Mouse (Mus musculus) cerebellum, adult 9-11 months (tissue): ENCODE measurements at regions not wholly inside any gene's neighbourhood (a gene's known extent, or its start where the extent isn't known, plus 50 kb on each side); places are given as distances from the start of the nearest gene placed in this dataset.

ENCODE experiments used
- DNase-seq: peaks from one replicate; pipeline ENCODE4 v3.0.0; 2022

DNA sequence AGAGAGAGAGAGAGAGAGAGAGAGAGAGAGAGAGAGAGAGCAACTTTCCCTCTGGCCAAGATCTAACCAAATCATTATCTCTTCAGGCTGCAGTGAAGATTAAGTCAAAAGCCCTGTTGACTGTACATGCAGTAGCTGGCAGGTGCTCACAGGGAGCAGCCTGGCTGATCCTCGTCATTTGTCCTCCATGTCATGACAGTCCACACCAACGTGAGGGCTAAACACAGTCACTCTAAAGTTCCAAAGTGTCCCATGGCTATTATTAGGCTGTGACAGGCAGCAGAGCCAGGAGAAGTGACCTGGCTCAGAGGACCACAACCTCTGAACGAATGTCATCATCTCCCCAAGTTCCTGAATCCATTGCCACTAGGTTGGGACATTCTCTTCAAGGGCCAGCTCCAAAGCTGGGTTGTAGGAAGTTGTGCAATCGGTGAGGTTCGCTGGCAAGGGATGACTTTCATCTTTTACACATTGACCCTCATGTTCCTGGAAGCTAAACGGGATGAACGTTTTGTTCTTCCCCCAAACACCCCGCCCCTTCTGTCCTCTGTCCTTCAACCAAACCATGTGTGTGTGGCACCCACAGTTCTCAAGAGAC lies 138.4 kb downstream of the Tomm20 start:
- no peak for DNase-seq

DNA sequence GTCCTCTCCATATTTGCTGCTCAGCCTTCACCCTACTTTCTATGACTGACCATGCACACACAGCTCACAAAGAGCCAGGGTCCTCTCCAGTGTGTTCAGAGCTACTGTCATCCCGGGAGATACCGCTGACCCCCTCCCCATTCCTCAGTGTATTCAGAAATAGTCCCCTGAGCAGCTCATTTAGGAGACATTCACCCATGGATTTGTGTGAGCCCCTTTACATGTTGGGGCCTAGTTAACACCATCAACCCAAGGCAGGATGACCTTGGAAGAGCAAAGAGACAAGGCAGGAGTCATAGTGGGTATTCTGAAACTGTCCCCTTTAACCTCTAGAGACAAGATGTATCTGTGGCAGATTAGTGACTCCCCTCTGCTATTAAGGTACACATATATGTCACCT lies 139.1 kb downstream of the Tomm20 start:
- DNase-seq, result no peak

DNA sequence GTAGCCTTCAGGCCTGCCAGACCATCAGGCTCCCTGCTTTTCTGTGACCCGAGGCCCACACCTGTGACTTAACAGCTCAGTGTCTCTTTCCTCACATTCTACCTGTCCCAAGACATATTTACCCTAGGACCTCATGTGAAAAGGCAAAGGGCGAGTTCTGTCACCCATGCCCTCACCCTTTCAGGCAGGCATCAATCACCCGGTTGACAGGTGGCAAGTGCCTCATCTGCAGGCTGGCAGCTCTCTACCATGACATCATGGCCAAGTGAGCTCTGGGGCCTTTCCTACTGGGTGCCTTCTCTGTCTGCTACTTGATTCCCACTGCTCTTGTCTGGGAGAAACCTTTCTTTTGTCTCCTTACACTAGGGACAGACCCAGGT lies 139.5 kb downstream of the Tomm20 start:
- no peak for DNase-seq

GRCm38 (mm10) chr8:126805365-126806180 lies 140.1 kb downstream of the Tomm20 start:
- no peak for DNase-seq

GRCm38 (mm10) chr8:126804115-126804514 lies 141.5 kb downstream of the Tomm20 start:
- DNase-seq, result no peak

- DNase-seq, result no peak
Observed at GRCm38 (mm10) chr8:126802641-126803040, 143.0 kb downstream of the Tomm20 start.

GRCm38 (mm10) chr8:126800976-126801375 lies 144.7 kb downstream of the Tomm20 start:
- DNase-seq, result no peak

- no peak for DNase-seq
Observed at GRCm38 (mm10) chr8:126797571-126798334, 147.9 kb downstream of the Tomm20 start.

- DNase-seq, result no peak
Observed at GRCm38 (mm10) chr8:126793657-126794056, 152.0 kb downstream of the Tomm20 start.

DNA sequence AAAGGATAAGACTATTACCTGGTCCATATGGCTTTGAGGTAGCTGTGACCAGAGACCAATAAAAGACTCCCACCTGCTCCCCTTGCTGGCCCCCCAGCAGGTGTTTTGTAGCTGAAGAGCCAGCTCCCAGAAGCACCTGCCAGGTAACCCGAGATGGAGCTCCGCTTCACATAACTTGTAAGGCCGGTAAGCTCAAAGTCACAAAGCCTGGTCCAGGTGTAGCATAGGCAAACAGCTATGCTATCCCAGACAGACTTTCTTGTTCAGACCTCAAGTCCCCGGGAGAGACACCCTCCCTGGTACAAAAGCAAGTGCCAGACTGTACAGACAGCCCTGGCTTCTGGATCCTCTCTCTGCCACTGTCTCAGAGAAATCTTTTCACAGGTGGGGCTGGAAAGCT lies 154.6 kb downstream of the Tomm20 start:
- DNase-seq, result no peak

- DNase-seq, result no peak
Observed at GRCm38 (mm10) chr8:126790214-126790613, 155.4 kb downstream of the Tomm20 start.

DNA sequence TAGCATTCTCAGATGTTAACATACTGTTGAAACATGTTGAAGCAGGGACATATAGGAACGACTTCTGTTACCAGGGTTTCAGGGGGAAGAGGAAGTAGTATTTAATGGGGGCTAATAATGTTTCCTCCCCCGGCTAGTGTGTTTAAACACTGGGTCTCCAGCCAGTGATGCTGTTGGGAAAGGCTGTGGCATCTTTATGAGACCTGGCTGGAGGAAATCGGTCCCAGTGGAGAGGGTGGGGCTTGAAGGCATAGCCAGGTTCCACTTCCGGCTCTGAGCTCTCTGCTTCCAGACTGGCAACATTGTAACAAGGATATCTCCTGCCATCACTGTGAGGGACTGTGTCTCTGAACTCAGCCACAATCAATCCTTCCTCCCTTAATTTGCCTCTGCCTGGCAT lies 156.6 kb downstream of the Tomm20 start:
- DNase-seq, result no peak

- no peak for DNase-seq
Observed at GRCm38 (mm10) chr8:126788669-126789068, 157.0 kb downstream of the Tomm20 start.

GRCm38 (mm10) chr8:126787398-126787797 lies 158.2 kb downstream of the Tomm20 start:
- DNase-seq, result no peak

- DNase-seq, result no peak
Observed at GRCm38 (mm10) chr8:126785211-126785610, 160.4 kb downstream of the Tomm20 start.

DNA sequence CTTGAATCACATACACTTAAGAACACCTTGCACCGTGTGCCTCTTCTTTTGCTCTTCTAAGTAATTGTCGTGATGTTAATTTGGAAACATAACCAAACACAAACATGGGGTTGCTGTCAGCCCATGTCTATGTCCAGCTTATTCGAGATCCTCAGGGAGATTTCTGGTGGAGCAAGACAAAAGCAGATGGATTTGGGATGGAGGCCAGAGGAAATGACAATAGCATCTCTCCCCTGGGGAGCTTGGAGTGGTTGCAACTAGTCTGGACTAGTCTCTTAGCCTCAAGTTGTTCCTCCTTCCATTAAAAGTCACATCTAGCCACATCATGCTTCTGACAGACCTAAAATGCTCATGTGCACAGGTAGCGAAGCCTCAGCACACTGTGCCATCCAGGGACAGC lies 161.0 kb downstream of the Tomm20 start:
- DNase-seq, result no peak

GRCm38 (mm10) chr8:126783703-126784440 lies 161.8 kb downstream of the Tomm20 start:
- DNase-seq, result no peak

DNA sequence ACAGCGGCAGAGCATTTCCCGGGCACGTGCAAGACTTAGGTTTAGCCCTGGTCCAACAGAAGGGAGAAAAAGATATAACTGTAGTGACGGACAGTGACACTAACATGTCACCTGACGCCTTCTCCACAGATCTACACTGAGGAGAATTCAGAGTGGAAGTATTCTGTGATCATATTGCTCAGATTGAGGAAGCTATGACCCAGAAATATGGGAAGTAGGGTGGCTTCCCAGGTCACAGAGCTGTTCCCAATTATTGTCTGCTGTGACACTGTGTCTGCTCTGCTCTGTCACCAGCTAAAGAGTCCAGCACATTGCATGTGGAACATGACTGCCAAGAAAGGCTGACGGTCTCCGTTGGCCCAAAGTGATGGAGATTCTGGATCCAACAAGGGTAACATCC lies 167.0 kb downstream of the Tomm20 start:
- no peak for DNase-seq

DNA sequence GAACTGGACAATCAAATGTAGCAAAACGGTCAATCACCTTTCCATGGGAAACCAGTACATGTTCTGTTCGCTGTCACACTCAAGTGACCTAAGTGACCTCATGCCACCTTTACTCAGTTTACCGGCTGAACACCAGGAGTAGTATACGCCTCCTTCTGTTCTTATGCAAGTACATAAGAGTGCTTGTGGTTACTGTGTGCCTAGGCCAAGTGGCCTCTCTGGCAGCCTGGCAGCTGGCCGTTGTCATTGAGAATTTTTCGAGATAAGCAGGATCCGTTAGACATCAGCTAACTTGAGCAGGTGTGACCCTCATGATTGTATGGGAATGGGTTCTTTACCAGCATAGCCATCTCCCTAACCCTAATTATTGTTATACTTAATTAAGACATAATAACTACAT lies 167.5 kb downstream of the Tomm20 start:
- no peak for DNase-seq

- no peak for DNase-seq
Observed at GRCm38 (mm10) chr8:126776605-126777469, 168.8 kb downstream of the Tomm20 start.

- no peak for DNase-seq
Observed at GRCm38 (mm10) chr8:126775334-126775733, 170.3 kb downstream of the Tomm20 start.

DNA sequence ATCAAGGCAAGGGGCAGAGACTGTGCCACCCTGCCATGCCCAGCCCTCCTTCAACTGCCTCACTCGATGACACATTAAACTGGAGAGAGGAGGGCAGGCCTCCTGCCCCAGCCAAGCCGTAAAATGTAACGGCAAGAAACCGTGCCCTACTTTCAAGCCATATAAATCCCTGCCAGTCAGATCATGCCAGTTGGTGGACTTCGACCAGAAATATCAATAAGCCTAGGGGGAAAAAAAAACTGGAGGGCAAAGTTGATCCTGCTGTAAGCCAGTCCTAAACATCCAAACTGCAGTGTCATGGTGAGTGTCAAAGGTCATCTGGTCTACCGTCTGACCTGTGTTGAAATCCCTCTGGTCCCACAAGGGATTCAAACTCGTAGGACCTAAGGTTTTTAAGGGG lies 170.8 kb downstream of the Tomm20 start:
- DNase-seq, result no peak
